Mouse (Mus musculus) heart, postnatal 10 days (tissue): Measurements from ENCODE around the gene B3gnt3. TPM values are rescaled to one million over a fixed set of nuclear protein-coding genes. Genes with fewer than 3 reads are reported as not detected.
"Not testable (repeated sequence)": the region's sequence is repeated elsewhere in the genome, so short reads cannot be mapped to it uniquely, and the experiment has no call there.

Source experiments
- DNase-seq, 2 experiments: peaks; one replicate each; pipeline ENCODE4 v3.0.0; 2021
- intact Hi-C: fragments of 180-260 bp; cut with DNase I; formaldehyde crosslinking; loops from one replicate; pipeline ENCODE4 v1.15.1; 2025
- total RNA-seq, 2 experiments: library from RNA; stranded (reverse); gene quantifications; 2 replicates each; pipeline ENCODE4 v1.2.3; 2021

Gene B3gnt3
- total RNA-seq, 2 experiments from 2014 or later = 12.0 to 12.2 TPM

DNA sequence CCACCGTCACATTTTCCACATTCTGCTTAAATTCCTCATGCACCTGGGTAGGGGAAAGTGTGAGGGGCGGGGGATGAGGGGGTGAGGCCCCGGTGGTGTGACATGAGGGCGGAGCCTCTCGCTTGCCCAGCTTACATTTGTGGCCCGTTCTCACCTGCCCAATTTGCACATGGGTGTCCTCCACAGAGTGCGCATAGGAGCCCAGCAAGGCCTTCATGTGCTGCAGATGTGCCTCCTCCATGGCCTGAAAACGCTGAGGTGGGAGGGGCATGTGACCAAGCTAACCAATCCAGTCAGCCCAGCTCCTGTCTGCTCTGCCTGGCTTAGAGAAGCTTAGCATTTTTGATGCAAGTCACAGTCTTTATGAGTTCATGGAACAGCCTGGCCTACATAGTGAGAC lies 13.9 kb upstream of the B3gnt3 start:
- intact Hi-C loops = no loop called here
- DNase-seq = no peak

DNA sequence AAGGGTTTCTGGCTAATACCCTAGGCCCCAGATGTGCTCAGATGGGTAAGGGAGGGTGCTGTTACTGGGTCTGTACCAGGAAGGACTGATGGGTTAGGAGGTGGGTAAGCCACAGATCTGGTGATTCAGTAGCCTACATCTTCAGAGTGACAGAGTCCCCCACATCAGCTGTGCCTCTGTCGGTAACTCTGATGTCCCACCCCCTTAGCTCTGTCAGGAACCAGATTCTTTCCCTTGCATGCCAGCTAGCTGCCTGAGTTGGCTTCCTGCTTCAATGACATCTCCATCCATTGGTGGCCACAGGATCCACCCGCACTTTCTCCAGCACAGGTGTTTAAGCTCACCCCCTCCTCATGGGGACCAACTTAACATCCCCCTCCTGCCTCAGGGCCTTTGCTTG lies 10.0 kb upstream of the B3gnt3 start:
- intact Hi-C loops = no loop called here
- DNase-seq = no peak

DNA sequence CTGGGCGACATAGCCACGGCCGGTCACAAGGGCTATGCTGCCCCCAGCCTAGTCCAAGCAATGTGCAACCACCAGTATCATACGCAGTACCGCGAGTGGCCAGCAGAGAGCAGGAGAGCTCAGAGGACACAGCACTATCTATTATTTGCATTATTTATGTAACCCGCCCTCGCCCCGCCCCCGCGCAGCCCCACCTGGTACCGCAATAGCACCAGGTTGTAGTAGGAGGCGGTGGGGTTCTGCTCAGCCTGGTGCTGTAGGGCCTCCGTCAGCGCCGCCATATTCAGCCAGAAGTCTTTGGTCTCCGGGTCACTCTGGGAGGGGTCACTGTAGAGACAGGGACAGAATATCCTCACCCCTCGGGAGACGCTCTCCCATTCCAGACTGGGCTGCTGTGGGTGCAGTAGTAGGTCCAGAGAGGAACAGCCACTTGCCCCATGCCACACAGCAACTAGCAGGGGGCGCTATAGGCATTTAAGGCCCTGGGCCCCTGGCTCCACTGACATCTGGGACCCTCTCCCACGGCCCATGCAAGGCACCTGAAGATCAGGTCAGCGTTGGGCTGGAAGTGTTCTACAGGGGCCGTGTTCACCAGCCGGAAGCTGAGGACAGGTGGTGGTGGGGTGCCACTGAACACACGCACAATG lies 8.3 kb upstream of the B3gnt3 start:
- intact Hi-C loops = loop anchor here (1.0 kb wide), 1 partner anchor 21 kb away; no protein-coding TSS in a partner anchor
- peak; percentile 80 to 87 for DNase-seq

DNA sequence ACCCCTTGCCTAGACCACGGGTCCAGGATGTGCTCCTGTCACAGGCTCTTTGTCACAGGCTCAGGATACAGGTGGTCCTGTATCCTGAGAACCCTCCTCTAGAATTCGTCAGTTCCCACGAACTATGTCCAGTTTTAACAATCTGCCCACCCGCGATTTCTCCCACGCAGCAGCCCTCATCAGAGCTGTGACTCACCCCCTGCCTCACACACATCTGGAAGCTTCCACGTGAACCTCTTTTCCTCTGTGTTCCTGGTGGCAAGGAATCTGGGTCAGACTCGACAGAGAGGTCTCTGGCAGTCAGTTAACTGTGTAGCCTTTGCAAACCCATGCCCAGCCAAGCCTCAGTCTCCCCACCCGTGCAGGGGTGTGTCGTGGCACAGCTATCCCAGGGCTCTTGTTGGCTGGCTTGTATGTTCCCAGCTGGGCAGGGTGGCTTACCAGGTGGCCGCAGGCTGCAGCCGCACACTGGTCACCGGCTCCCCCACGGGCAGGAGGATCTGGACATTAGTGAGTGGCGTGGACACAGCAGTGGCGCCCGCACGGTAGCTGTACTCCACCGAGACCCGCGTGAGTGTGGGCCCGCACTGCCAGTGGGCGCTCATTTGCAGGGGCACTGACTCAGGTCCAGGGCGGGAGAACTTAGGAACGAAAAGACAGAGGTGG lies 7.7 kb upstream of the B3gnt3 start:
- intact Hi-C loops = loop anchor here (1.0 kb wide), 1 partner anchor 22 kb away; no protein-coding TSS in a partner anchor
- DNase-seq = no peak

DNA sequence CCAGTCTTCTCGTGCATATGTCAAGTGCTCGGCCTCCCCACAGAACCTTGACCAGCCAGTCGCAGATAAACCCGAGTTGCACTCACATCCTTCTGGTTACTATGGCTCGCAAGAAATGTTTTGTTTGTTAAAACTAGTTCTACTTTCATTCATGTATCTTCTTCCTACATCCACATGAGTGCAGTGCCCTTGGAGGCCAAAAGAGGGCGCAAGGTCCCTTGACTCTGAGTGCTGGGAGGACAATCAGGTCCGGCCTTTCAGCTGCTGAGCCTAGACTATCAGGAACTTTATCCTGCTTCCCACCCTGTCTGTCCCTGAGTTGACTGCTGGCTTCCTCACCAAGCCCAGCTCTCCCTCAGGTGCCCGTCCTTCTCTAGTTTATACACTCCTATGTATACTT lies 6.3 kb upstream of the B3gnt3 start:
- peak; percentile 52 to 67 for DNase-seq
- intact Hi-C loops = no loop called here

DNA sequence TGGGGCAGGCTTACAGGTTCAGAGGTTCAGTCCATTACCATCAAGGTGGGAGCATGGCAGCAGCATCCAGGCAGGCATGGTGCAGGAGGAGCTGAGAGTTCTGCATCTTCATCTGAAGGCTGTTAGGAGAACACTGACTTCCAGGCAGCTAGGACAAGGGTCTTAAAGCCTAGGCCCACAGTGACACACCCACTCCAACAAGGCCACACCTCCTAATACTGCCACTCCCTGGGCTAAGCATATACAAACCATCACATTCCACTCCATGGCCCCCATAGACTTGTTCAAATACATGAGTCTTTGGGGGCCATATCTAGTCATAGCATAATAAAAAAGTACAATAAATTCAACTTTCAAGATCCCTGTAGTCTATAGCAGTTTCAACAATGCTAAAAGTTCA lies 1.8 kb upstream of the B3gnt3 start:
- DNase-seq, intact Hi-C loops: not testable (repeated sequence)

DNA sequence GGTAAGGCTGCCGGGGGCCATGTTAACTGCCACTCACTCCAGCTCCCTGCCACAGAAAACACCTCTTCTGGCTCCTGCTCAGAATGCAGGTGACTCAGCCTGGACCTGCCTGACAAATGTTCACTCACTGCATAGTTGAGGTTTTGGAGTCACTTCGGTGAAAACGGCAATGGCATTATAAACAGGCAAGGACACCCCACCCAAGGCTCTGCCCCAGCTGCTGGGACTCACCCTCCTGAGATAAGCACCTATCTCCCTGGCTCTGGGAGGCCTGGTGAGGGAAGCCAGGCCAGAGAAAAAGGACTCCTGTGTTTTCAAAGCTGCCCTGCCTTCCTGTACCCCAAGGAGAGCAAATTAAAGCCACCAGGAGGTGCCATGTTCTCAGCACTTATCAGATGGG lies 1.3 kb upstream of the B3gnt3 start:
- intact Hi-C loops = no loop called here
- DNase-seq = no peak

DNA sequence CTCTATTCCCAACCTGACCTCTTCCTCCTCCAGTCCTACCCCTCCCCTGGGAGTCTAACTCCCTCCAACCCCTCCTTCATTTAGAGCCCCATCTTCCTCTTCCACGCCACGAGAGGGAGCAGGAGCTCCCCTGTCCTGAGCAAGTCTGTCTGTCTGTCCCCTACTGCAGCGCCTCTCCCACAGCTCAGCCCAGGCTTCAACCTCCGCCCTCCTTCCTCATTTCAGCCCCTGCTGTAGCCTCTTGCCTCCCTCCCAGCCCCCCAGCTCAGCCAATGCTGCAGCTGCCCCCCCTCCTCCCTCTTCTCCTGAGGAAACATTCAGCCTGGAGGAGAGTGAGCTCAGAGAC lies 471 bp upstream of the B3gnt3 start:
- intact Hi-C loops = no loop called here
- no peak for DNase-seq

DNA sequence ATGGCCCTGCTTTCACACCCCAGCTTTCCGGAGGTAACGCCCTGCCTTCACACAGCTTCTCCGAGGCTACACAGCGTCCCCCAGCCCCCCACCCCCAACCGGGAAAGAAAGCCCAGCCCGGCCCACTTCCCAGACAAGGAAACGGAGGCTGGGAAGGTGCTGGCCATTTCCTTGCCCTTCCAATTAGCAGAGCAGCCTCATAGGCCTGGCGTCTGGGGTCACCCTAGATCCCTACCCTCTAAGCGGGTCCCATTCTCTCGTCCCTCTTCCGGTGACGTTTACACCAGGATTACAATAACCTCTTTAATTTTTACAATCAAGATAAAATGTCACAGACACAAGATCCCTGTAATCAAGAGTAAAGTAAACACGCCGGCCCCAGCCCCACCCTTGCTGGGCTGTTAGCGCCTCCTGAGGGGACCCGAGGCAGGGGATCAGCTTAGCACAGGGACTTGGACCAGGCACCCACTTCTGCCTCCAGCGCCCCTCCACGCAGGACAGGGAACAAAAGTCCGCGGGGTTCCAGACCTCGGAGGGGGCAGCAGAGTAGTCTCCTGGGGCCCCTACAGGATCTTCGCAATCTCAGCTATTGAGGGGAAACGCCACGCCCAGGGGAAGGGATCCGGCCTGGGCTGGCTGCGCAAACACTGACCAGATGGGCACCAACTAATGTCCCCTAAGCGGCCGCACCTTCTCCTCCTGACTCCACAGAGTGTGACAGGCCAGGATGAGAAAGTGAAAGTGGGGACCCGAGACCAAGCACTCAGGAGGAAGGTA lies 908 bp downstream of the B3gnt3 start:
- peak; percentile 38 to 52 for DNase-seq
- intact Hi-C loops = no loop called here

DNA sequence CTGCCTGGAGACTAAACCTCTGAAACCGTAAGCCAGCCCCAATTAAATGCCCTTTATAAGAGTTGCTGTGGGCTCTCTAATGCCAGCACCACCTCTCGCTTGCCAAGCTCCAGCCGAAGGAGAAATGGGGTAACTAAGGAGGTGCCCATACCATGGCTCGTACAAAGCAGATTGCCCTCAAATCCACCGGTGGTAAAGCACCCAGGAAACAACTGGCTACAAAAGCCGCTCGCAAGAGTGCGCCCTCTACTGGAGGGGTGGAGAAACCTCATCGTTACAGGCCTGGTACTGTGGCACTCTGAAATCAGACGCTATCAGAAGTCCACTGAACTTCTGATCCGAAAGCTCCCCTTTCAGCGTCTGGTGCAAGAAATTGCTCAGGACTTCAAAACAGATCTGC lies 6.1 kb downstream of the B3gnt3 start:
- intact Hi-C loops, DNase-seq: not testable (repeated sequence)

DNA sequence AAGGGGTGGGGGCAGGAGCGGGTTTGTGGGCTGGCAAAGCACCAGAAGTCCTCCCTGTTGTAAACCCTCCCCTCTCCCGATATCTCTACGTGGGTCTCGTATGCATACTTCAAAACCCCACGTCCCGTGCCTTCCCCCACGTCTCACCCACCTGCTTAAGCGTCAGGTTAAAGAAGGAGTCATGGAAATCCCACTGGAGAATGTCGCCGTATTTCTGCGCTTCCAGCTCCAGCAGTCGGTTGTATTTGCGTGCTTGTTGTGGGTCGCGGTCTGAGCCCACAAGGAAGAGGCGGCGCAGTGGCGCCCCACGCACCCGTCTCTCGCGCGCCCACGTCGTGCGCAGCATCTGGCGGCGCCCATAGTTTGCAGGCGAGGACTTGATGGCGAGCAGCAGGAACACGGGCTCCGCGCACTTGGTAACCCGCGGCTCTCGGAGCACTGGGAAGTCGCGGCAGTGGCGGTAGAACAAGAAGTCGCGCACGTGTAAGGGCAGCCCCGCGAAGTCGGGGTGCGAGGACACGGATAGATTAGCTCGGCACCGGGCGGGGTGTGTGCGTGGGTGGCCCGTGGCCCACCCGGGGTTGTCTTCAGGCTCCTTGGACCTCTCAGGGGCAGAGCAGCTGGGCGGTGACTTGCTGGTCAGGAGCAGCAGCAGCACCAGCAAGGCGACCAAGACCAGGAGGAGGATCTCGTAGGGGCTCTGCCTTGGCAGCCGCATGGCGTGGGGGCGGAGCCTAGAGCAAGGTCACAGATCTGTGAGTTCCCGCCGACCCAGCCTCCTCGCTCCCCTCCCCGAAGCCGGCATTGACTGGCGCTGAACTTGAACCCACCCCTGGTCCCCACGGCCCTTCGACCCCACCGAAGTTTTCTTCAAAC lies 8.2 kb downstream of the B3gnt3 start:
- intact Hi-C loops = no loop called here
- no peak for DNase-seq

DNA sequence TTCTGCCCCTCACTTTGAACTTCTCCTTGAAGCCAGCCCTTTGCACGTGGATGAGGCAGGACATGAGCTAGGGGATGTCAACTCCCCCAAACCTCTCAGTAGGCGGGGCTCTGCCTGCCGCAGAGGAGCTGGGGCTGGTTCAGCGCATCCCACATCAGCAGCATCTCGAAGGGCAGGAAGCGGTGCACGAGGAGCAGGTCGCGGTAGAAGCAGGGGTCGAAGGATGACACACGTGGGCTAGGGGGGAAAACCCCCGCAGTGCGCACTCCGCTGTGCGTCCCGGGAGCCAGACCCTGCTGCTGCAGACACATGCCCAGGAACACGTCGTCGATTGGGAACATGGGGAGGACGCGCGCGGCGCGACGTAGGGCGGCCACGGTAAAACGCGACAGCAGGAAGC lies 9.1 kb downstream of the B3gnt3 start:
- intact Hi-C loops = no loop called here
- no peak for DNase-seq

DNA sequence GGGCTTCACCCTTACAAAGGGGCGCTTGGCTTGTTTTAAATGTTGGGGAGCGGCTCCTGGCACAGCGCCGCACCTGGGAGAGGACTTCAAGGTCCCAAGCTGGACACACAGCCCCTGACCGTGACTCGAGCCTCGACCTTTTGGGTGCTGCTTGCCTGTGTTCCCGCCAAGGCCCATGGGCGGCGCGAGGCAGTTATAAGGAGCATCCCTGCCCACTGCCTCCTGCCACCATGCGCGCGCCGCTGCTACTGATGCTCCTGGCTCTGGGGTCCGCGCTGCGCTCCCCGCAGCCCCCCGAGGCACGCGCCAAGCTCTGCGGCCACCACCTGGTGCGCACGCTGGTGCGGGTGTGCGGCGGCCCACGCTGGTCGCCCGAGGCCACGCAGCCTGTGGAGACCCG lies 12.6 kb downstream of the B3gnt3 start, which contains the start of gene Insl3:
TSS of gene Insl3 (plus strand) at position 187 of the 400 bp plus-strand sequence.
- intact Hi-C loops = no loop called here
- no peak for DNase-seq

DNA sequence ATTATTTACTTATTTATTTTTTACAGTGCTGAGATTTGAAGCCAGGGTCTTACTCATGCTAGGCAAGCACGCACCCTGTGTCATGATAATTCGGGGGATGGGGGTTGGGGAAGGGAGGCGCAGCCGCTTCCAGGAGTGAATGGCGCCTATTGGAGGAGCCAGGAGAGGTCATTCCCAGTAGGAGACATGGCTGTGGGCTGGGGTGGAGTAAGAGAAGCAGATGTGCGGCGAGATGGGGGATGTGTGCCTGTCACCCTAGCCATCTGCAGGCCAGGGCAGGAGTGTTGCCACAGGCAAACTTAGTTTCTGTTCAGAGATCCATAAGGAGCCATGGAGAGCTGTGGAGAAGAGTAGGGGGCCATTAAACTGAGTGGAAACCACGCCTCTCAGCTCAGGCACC lies 14.0 kb downstream of the B3gnt3 start:
- intact Hi-C loops = no loop called here
- no peak for DNase-seq

DNA sequence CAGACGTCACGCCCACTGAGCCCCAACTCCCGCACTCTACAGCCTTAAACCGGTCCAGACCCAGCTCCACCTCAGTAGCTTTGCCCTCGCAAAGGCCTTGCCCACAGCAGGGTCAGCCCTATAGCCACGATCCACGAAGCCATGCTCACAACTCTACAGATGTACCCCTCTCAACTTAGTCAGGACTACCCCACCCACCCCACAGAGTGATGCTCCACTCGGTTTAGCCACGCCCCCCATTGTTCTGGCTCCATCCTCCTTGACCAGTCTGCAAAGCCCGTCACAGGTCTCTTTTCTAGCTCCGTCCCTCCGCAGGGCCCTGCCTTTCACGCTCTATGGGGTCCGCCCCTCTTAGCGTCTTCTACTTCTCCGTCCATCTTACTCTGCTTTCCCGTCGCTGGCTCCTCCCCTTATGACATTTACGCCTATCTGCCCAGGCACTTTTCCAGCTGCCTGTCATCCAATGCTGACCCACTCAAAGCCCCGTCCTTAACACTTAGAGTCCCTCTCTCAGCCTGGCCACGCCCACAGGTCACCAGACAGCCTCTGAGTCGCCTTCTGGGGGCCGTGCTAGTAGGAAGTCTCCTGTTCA lies 15.3 kb downstream of the B3gnt3 start:
- intact Hi-C loops = no loop called here
- peak in 1 of 2 experiments; percentile 31 for DNase-seq

DNA sequence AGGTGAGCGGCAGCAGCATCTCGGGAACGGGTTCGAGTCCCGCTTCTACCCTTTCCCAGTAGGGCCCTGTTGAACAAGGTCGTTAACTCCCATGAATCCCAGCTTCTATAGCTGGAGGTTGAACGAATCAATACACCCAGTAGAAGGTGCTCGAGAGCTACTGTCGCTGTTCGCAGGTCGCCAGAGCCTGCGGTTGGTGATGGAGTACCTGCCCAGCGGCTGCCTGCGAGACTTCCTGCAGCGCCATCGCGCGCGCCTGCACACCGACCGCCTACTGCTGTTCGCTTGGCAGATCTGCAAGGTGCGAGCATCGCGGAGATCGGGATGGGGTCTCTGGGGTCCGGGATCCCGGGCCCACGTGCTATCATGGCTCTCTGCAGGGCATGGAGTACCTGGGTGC lies 16.0 kb downstream of the B3gnt3 start:
- DNase-seq = no peak
- intact Hi-C loops = no loop called here

DNA sequence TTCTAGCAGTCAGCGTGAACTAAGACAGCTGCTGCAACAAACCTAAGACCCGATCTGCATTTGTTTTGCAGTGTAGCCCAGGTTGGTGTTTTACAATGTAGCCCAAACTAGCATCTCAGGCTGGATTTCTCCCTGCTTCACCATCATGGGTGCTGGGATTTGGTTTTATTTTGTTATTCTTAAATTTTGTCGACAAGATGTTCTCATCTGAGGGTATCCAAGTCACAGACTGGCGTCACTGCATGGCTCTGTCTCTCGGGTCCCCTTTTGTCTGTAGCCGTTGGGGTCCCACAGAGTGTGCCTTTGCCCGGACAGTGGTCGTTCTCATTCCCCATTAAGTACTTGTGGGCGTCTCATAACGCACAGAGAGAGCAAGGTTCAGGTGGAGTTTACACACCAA lies 16.9 kb downstream of the B3gnt3 start:
- intact Hi-C loops = no loop called here
- DNase-seq = no peak

DNA sequence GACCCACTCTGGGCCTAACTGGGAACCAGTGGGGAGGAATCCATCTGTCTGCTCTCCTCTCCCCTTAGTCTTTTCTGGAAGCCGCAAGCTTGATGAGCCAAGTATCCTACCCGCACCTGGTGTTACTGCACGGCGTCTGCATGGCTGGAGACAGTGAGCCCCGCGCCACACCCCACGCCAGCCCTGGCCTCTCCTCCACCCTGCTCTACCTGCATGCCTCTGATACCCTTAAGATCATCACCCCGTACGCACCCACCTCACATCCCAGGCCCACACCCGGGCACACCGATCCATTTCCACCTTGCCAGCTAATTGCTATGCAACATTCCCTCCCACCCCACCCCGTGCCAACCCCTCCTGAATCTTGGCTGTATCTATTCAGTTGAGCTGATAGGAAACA lies 18.8 kb downstream of the B3gnt3 start:
- intact Hi-C loops = no loop called here
- DNase-seq = no peak

DNA sequence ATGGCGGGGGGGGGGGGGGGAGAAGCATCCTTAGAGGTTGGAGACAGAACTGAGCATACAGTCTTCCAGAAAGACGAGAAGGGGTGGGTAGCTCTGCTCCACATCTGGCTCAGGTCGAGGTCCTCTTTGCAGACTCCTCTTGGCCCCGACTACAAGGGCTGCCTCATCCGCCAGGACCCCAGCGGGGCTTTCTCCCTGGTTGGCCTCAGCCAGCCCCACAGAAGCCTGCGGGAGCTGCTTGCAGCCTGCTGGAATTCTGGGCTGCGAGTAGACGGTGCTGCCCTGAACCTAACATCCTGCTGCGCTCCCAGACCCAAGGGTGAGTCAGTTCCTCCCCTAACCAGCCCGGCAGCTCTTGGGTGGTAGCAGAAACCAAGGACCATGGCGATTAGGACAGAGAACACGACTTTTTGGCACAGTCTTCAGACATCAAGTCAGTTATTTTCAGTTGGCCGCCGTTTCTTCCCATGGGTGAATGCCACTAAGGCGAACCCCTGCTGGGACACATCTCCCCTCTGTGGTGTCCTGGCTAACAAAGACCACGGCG lies 20.1 kb downstream of the B3gnt3 start:
- DNase-seq = no peak
- intact Hi-C loops = no loop called here

DNA sequence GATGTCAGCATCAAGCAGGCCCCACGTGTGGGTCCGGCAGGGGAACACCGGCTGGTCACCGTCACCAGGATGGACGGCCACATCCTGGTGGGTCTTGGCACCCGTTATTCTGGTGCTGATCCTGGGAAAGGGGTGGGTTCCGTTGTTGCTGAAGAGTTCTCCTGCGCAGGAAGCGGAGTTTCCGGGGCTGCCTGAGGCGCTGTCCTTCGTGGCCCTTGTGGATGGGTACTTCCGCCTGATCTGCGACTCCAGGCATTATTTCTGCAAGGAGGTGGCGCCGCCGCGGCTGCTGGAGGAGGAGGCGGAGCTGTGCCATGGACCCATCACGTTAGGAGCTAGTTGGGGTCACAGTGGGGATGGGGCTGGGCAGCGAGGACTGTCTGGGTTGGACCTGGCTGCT lies 21.1 kb downstream of the B3gnt3 start:
- no peak for DNase-seq
- intact Hi-C loops = no loop called here
